Mouse (Mus musculus) brain, embryonic 14.5 days (tissue): ENCODE measurements around the gene Sdccag8.

ENCODE experiments used
- CTCF ChIP-seq: fragments of 200-500 bp; IDR thresholded peaks from 2 replicates; pipeline ENCODE4 v1.5.1; 2012; ENCODE audit warnings: inconsistent platforms, mild to moderate bottlenecking, moderate library complexity, borderline replicate concordance; ENCODE audit not compliant: insufficient read depth, insufficient read length; ENCODE audit errors: extremely low read depth
- POLR2A ChIP-seq: fragments of 200-500 bp; IDR thresholded peaks from 2 replicates; pipeline ENCODE4 v1.6.1; 2012; ENCODE audit warnings: mild to moderate bottlenecking, inconsistent platforms, borderline replicate concordance; ENCODE audit not compliant: poor library complexity, insufficient read depth, insufficient read length, severe bottlenecking; ENCODE audit errors: extremely low read depth

DNA sequence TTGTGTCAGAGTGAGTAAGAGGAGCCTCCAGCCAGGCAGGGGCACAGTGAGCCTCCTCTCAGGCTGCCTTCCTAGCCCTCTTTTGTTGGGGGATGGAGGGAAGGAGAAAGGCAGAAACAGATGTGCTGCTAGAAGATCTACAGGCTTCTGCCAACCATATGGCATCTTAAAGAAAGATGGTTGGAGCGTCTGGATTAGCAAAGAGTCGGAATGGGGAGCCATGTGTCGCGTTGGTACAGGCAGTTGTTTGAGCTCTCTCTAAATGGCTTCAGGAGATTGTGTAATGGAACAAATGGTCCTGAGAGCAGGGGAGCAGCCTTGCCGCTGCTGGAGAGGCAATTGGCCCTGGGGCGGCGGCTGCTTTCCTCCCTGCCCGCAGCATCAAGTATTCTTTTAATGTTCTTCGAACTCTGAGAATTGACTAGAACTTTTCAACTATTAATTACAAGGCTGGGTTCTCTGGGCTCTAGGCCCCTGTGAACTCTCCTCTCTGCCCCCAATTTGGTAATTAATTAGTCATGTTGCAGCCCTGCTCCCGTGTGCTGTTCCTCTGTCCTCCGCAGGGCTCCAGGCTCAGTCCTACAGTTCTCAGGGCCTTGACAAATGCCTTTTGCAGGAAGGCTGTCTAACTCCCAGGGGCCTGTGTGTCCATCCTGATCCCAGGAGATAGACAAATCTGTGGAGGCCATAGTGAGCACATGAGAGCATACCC is 180.4 kb downstream of the Sdccag8 start:
- TF ChIP-seq POLR2A (no peak), CTCF (no peak)
